Mouse (Mus musculus) heart, adult 9 months (tissue): ENCODE data around the gene Ncapg2.
A peak's percentile ranks its signal among the peaks of the same experiment; 100 is the strongest.

Source experiments
- DNase-seq, 2 experiments: peaks; one replicate each; pipeline ENCODE4 v3.0.0; 2022; ENCODE audit warnings: low spot score in 2 of 2

The Ncapg2 gene

GRCm38 (mm10) chr12:116405045-116405835 lies at the start of gene Ncapg2:
Gene Ncapg2 (plus strand): TSS chr12:116405402.
- peak; percentile 95 to 97 for DNase-seq

- no peak for DNase-seq
Measured at GRCm38 (mm10) chr12:116362091-116362490, 43.1 kb upstream of the Ncapg2 start.

- DNase-seq = no peak
Measured at GRCm38 (mm10) chr12:116366900-116367299, 38.3 kb upstream of the Ncapg2 start.

DNA sequence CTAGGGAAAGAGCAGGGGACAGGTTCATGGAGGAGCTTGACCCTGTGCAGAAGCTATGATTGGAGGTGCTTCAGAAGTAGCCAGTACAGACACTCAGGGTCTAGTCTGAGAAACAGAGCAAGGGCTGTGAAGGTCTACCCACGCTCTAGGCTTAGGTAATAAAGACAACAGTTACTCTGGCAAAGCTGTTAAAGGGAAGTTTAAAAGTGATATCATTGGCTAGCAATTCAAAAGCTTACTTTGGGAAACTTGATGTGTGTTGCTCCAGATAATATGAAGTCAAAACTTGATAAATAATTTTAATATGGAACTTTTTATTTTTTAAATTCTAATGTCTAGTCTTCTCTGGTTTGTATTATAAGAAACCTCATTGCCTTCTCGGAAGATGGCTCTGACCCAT lies 37.9 kb upstream of the Ncapg2 start:
- no peak for DNase-seq

DNA sequence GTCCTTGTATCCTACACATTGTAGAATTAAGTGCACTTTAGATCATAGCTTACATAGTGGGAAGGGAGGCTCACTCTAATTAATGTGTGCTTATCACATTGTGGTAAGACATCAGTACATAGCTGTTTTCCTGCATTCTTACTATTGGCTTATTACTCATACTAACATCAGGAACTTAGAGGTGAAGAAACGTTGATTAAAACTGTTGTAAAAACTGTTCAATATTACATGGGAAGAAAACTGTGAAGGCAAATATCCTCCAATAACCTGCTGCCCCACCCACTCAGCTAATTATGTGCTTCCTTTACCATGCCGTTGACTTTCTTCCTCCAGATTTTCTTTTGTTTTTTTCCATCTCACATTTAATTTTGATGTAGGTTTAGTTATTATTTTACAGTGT lies 36.3 kb upstream of the Ncapg2 start:
- no peak for DNase-seq

- DNase-seq = no peak
Measured at GRCm38 (mm10) chr12:116383101-116383500, 22.1 kb upstream of the Ncapg2 start.

GRCm38 (mm10) chr12:116383995-116384394 lies 21.2 kb upstream of the Ncapg2 start:
- no peak for DNase-seq

- DNase-seq = no peak
Measured at GRCm38 (mm10) chr12:116386802-116387201, 18.4 kb upstream of the Ncapg2 start.

DNA sequence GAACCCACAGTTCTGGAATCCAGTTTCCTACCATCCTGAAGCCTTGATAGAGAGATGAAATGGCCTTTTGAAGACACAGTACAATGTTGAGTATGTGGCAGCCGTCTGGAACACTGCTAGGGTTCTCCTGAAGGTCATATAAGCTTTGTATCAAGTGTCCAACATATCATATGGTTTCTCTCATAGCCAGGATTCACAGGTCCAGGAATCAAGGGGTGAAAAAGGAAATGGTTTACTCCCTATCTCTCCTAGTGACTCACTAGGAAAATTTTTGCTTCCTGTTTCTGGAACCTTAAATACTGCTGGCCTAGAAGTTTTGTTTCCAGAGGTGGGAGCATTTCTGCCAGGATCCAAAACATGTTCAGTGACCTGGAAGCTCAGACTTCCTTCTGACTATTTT lies 15.3 kb upstream of the Ncapg2 start:
- DNase-seq = peak; percentile 5 to 7

- no peak for DNase-seq
Measured at GRCm38 (mm10) chr12:116394327-116394726, 10.9 kb upstream of the Ncapg2 start.

DNA sequence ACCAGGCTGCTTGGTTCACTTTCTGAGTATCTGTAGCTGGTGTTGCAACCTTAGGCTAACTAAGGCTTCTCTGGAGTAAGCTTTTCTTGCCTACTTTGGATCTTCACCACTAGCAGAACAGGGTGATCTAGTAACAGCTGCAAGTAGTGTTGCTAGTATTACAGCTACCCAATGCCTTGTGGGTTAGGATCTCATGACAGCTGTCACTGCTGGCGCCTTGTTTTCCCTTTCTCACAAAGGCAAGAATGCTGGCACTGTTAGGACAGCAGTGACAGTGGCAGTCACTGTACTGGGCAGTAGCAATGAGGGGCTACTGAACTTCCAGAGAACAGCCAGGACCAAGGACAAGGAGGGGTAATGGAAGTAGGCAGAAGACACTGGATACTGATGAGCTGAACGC lies 9.9 kb upstream of the Ncapg2 start:
- DNase-seq = no peak

DNA sequence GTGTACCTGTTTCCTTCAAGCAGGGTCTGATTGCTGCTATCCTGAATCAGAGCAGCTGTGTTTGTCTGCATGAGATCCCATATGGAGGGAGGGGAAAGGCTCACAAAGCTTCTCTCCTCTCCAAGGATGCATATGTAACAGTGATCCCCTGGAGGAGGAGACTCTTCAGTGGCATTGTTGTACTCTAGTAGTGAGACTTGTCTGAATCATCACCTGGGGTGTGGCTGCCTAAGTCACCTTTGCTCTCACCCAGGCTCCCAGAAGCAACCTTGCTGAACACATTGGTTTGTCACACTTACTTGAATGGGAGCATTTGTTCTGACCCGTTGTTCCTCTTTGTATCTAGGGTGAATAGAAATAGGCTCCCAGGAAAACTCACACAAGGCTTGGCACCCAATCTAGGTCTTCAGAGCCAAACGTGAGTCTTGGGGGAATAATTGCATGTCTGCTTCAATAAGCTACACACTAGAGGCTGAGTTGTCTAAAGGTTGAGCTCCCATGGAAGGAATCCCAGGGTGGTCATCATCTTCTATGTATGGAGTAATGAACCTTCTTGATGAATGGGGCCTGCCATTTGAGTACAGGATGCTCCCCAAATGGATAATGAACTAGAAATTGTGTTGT lies 9.0 kb upstream of the Ncapg2 start:
- DNase-seq = no peak

GRCm38 (mm10) chr12:116404012-116404679 lies 1.1 kb upstream of the Ncapg2 start:
- DNase-seq = peak in 1 of 2 experiments; percentile 4

DNA sequence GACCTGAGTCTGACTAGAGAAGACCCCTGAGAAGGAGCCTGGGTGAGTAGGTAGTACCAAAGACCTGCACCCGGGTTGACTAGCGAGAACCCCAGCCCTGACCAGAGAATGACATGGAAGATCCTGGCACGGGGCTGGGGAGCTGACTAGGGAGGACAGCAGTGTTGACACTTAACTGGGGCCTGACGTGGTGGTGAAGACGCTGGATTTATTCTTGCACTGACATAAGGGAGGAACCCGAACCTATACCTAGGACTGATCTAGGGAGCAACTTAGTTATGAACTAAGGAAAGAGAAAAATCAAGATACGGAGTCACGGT lies 594 bp downstream of the Ncapg2 start:
- DNase-seq = no peak

GRCm38 (mm10) chr12:116407883-116408282 lies 2.7 kb downstream of the Ncapg2 start:
- no peak for DNase-seq

DNA sequence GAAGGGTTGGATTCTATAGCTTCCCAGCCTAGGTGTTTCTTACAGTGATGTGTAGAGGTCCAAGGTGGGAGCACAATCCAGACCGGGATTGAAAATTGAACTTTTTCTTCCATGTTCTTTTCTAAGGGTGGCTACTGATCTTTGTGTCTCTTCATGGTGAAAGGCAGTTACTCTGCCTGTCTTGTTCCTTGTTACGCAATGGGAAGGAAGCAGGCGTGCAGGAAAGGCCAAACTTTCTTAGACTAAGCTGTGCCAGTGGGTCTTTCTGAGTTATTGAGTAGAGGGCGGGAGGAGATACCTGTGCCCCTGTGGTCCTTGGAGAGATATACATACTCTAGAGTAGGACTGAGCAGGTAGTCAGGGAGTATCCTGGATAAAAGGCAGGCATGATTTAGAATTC lies 9.7 kb downstream of the Ncapg2 start:
- no peak for DNase-seq

DNA sequence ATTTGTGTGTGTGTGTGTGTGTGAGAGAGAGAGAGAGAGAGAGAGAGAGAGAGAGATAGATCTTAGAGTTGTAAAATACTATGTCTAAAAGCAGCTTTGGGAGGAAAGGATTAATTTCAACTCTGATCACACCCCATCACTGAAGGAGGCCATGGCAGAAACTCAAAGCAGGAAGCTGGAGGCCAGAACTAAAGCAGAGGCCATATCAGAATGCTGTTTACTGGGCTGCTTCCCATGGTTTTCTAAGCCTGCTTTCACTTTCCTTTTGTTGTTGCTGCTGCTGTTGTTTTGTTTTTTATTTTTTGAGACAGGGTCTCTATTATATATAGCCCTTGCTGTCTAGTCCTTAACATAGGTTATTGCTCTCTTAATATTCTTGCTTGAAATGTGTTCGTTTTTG lies 11.3 kb downstream of the Ncapg2 start:
- DNase-seq = no peak

- DNase-seq = no peak
Measured at GRCm38 (mm10) chr12:116421656-116422055, 16.5 kb downstream of the Ncapg2 start.

- DNase-seq = no peak
Measured at GRCm38 (mm10) chr12:116425392-116425791, 20.2 kb downstream of the Ncapg2 start.

GRCm38 (mm10) chr12:116433742-116434141 lies 28.5 kb downstream of the Ncapg2 start:
- no peak for DNase-seq

DNA sequence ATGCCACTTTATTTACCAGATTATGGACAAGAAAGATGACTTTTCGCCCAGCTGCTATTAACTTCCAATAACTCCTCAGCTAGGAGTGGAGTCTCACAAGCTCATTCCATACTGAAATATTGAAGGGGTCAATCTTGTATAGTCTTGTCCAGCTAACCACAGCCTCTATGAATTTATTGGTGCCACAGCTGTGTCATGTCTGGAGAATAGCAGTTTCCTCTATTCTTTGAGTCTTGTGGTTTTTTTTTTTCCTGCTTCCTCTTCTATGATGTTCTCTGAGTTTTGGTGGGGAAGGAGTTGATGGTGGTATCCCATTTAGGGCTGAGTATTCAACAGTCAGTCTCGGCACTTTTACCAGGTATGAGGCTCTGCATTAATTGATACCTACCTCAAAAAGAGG lies 30.0 kb downstream of the Ncapg2 start:
- DNase-seq = no peak

- DNase-seq = no peak
Measured at GRCm38 (mm10) chr12:116436125-116436524, 30.9 kb downstream of the Ncapg2 start.

DNA sequence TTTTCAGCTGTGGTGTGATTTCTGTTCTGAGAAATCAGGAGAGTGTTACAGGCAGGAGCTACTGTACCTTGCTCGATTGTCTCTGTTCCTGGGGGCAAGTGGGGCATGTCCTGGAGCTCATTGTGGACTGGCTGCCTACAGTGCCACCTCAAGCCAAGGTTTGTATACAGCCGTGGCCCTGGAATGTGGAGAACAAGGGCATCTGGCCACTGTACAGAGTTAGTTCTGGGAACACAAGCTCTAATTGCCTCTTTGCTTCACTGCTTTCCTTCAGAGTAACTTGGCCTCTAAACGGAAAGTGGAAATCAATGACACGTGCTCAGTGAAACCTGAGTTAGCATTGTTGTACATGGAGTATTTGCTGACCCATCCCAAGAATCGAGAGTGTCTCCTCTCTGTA lies 33.4 kb downstream of the Ncapg2 start:
- no peak for DNase-seq
